Mouse (Mus musculus) liver, embryonic 11.5 days (tissue): ENCODE results near the gene Krtap29-1. TPM values are rescaled to one million over a fixed set of nuclear protein-coding genes. Genes with fewer than 3 reads are reported as not detected.

Experiments
- ATAC-seq: fragments of 200-750 bp; cut with Nextera tagmentation; replicated peaks from 2 replicates; pipeline ENCODE4 v1.8.0; 2017; ENCODE audit warnings: moderate number of reproducible peaks, mild to moderate bottlenecking, moderate TSS enrichment, moderate library complexity; ENCODE audit not compliant: low FRiP score
- DNase-seq: peaks from one replicate; pipeline ENCODE4 v3.0.0-alpha.2; 2017; ENCODE audit warnings: low spot score
- H3K27ac ChIP-seq: fragments of 300-500 bp; sonication (generic); 2 replicates; pipeline ENCODE4 v1.5.1; 2014; ENCODE audit warnings: mild to moderate bottlenecking, low read depth, low read length, control low read depth
- H3K27me3 ChIP-seq: fragments of 300-500 bp; sonication (generic); replicated peaks from 2 replicates; pipeline ENCODE4 v1.6.1; 2014; ENCODE audit warnings: low read length, mixed read lengths; ENCODE audit not compliant: control insufficient read depth, insufficient read depth
- H3K36me3 ChIP-seq: fragments of 300-500 bp; sonication (generic); 2 replicates; pipeline ENCODE4 v1.6.1; 2014; ENCODE audit warnings: mild to moderate bottlenecking, low read length, moderate library complexity, mixed read lengths; ENCODE audit not compliant: control insufficient read depth, insufficient read depth
- H3K4me1 ChIP-seq: fragments of 300-500 bp; sonication (generic); replicated peaks from 2 replicates; pipeline ENCODE4 v1.6.1; 2014; ENCODE audit warnings: low read length, mixed read lengths; ENCODE audit not compliant: control insufficient read depth, insufficient read depth
- H3K4me2 ChIP-seq: fragments of 300-500 bp; sonication (generic); 2 replicates; pipeline ENCODE4 v1.6.1; 2014; ENCODE audit warnings: mild to moderate bottlenecking, control low read depth, moderate library complexity
- H3K4me3 ChIP-seq: fragments of 300-500 bp; sonication (generic); 2 replicates; pipeline ENCODE4 v1.5.1; 2014; ENCODE audit warnings: low read depth, low read length, control low read depth
- H3K9ac ChIP-seq: fragments of 300-500 bp; sonication (generic); 2 replicates; pipeline ENCODE4 v1.6.1; 2014; ENCODE audit warnings: low read depth, low read length, control low read depth
- H3K9me3 ChIP-seq: fragments of 300-500 bp; sonication (generic); 2 replicates; pipeline ENCODE4 v1.6.1; 2016; ENCODE audit warnings: low read length, inconsistent platforms, mixed read lengths; ENCODE audit not compliant: control insufficient read depth
- WGBS: fragments of 180-500 bp; shearing (Covaris S2); extraction: QIAGEN DNeasy Blood & Tissue Kit; methylation state at CpG from one replicate; pipeline ENCODE4 v1.1.7; 2014; 5-methylcytosine and 5-hydroxymethylcytosine counted together
- polyA plus RNA-seq: library from polyadenylated mRNA; unstranded; fragments of >200 nt; fragmentation: Nextera tagmentation; extraction: Ambion mirVana; gene quantifications from 2 replicates; pipeline ENCODE4 v1.2.1, GENCODE M21; 2014

Krtap29-1 gene
- polyA plus RNA-seq, 1 experiment from 2014 or later, result not detected

DNA sequence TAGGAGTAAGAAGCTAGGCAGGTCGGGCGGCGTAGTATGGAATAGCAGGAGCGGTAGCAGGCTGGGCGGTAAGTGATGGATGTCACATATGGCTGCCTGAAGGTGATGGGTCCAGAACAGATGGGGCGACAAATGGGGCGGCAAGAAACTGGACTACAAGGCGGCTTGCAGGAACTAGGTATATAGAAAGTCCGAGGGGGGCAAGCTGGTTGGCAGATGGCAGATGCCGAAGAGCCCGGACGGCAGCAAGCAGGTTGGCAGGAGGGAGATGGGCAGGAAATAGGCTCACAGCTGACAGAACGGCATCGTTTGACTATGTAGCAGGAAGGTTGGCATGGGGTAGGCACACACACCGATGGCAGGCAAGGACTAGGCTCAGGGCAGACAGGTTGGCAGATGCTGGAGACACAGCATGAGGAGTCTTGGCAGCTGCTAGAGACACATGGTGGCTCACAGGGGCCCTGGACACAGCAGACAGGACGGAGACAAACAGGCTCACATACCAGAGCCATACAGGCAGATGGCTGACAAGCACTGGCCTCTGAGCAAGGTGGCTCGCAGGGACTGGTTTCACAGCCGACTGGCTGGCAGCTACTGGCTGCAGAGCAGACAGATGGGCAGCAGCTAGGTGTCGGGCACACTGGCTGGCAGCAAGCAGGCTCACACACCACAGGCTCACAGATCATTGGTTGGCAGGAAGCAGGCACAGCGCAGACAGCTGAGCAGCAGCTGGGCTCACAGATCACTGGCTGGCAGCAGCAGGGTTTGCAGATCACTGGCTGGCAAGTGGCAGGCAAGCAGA, 6.6 kb upstream of the Krtap29-1 start:
- H3K9ac ChIP-seq, result no peak overlapping the region
- H3K9me3 ChIP-seq, result no peaks in the 10 kb centered on the region
- no peak overlapping the region for H3K4me3 ChIP-seq
- H3K36me3 ChIP-seq, result no peaks in the 10 kb centered on the region
- no peaks in the 10 kb centered on the region for H3K4me1 ChIP-seq
- WGBS, result 82% methylated on average over 20 of the region's 20 CpGs
- no peaks in the 10 kb centered on the region for H3K27me3 ChIP-seq
- no peak overlapping the region for H3K4me2 ChIP-seq
- no peak overlapping the region for H3K27ac ChIP-seq
- ATAC-seq, result no peak
- no peak for DNase-seq

GRCm38 (mm10) chr11:99983442-99983841, 4.6 kb upstream of the Krtap29-1 start:
- 88% methylated on average over 1 of the region's 1 CpGs for WGBS
- no peak for DNase-seq
- no peaks in the 10 kb centered on the region for H3K27me3 ChIP-seq

DNA sequence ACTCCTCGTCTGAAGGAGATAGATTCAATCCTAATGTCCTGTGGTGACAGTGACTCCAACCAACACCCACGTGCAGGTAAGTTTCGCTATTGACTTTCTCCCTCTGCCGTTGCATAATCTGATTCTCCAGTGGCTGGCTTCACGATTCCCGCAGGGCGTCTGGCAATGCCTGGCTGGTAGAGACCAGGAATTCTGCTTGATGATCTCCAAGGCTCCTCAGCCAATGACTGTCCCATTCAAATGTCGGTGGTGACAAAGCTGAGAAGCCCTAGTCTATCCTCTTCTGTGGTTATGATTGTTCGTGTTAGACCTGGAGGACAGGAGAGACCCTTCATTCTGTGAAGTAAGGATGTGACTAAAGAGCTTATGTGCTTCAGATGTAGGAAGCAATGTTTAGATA, 3.9 kb upstream of the Krtap29-1 start:
- no peaks in the 10 kb centered on the region for H3K27me3 ChIP-seq
- 79% methylated on average over 9 of the region's 9 CpGs for WGBS
- no peaks in the 10 kb centered on the region for H3K36me3 ChIP-seq
- H3K4me3 ChIP-seq, result no peak overlapping the region
- no peak overlapping the region for H3K27ac ChIP-seq
- H3K9me3 ChIP-seq, result no peaks in the 10 kb centered on the region
- ATAC-seq (no peak), DNase-seq (no peak)
- H3K4me2 ChIP-seq, result no peak overlapping the region
- no peak overlapping the region for H3K9ac ChIP-seq
- no peaks in the 10 kb centered on the region for H3K4me1 ChIP-seq

More at GRCm38 (mm10) chr11:99983442-99983841, 4.6 kb upstream of the Krtap29-1 start:
- H3K36me3 ChIP-seq, result no peaks in the 10 kb centered on the region
- H3K4me3 ChIP-seq, result no peak overlapping the region
- no peaks in the 10 kb centered on the region for H3K9me3 ChIP-seq
- ATAC-seq, result no peak
- no peak overlapping the region for H3K4me2 ChIP-seq
- no peak overlapping the region for H3K9ac ChIP-seq
- no peaks in the 10 kb centered on the region for H3K4me1 ChIP-seq
- no peak overlapping the region for H3K27ac ChIP-seq

DNA sequence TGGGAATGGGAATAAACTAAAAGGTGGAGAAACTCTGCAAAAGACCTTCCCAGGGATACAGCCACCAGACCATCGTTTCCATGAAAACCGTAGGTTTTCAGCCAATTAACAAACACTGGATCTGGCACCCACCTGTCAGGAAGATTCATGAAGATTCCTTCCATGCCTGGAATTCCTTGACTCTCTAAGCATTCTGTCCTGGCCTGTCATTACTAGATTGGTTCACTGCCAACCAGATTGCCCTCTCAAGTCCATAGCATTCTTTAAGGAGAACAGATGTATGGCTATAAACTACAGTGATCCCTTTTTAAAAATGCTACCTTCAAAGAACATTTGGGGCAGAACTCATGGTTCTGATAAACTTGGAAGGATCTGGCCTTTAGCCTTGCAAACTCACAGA, 12.9 kb downstream of the Krtap29-1 start:
- Histone ChIP-seq H3K9me3 (no peaks in the 10 kb centered on the region), H3K4me3 (no peak overlapping the region), H3K27me3 (no peaks in the 10 kb centered on the region), H3K27ac (no peak overlapping the region), H3K9ac (no peak overlapping the region), H3K4me1 (no peaks in the 10 kb centered on the region), H3K4me2 (no peak overlapping the region), H3K36me3 (no peaks in the 10 kb centered on the region)
- ATAC-seq (no peak), DNase-seq (no peak)
- WGBS, result 43% methylated on average over 2 of the region's 2 CpGs

DNA sequence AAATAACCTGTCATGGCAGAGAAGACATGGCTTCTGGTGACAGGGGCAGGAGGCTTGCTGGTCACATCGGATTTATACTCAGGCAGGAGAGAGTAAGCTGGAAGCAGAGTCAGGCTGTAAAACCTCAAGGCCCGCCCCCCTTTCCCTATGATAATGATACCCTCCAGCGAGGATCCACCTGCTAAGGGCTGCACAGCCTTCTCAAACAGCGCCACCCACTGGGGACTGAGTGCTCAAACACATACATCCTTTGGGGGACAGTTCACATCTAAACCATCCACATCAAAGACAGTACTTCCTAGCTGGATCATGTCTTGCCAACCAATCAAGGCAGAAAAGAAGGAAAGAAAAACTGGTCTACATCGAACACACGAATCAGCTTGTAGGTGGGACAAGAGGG, 14.6 kb downstream of the Krtap29-1 start:
- Histone ChIP-seq H3K9ac (no peak overlapping the region), H3K4me3 (no peak overlapping the region), H3K27me3 (no peaks in the 10 kb centered on the region), H3K27ac (no peak overlapping the region), H3K4me1 (no peaks in the 10 kb centered on the region), H3K4me2 (no peak overlapping the region), H3K36me3 (no peaks in the 10 kb centered on the region), H3K9me3 (no peaks in the 10 kb centered on the region)
- WGBS, result 54% methylated on average over 6 of the region's 6 CpGs
- no peak for ATAC-seq
- DNase-seq, result no peak

- Histone ChIP-seq H3K4me1 (no peaks in the 10 kb centered on the region), H3K4me3 (no peak within 1 kb of the TSS), H3K4me2 (no peak within 1 kb of the TSS), H3K9ac (no peak within 1 kb of the TSS), H3K27me3 (no peaks in the 10 kb centered on the region), H3K27ac (no peak within 1 kb of the TSS), H3K9me3 (no peaks in the 10 kb centered on the region), H3K36me3 (no peaks in the 10 kb centered on the region)
- 80% methylated on average over 2 of the region's 2 CpGs for WGBS
- DNase-seq (no peak), ATAC-seq (no peak)
Observed at GRCm38 (mm10) chr11:99948175-99948574, 30.7 kb downstream of the Krtap29-1 start, which contains the start of gene Krtap9-5. TSS of gene Krtap9-5 (plus strand) at chr11:99948475.

DNA sequence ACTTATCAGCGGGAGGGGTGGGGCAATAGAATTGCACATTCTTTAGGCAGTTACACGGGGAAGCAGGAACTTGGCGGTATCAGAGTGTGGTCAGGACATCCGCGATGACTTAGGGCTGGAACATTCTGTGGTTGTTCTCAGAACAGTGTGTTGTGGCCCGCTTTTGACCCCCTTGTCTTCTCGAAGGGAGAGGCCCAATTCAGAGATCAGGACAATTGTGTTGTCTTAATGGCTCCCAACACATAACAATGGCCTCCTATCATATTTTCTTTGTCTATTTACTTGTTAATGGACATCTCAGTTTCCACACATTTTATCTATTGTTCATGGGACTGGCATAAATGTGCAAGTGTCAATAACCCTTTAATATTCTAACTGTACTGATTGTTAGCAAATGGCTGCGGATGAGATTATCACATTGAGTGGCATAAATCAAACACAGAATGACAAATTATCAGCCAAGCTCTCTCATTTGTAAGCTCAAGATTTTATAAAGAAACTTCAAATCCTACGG, 41.0 kb downstream of the Krtap29-1 start:
- Histone ChIP-seq H3K9me3 (no peaks in the 10 kb centered on the region), H3K9ac (no peak overlapping the region), H3K4me2 (no peak overlapping the region), H3K27me3 (no peaks in the 10 kb centered on the region), H3K4me3 (no peak overlapping the region), H3K36me3 (no peaks in the 10 kb centered on the region), H3K27ac (no peak overlapping the region), H3K4me1 (no peaks in the 10 kb centered on the region)
- ATAC-seq (no peak), DNase-seq (no peak)
- 69% methylated on average over 9 of the region's 9 CpGs for WGBS

GRCm38 (mm10) chr11:99935991-99936390, 42.9 kb downstream of the Krtap29-1 start, which contains the start of gene Krtap31-2:
TSS of gene Krtap31-2 (plus strand) at chr11:99936291.
- ATAC-seq (no peak), DNase-seq (no peak)
- Histone ChIP-seq H3K4me1 (no peaks in the 10 kb centered on the region), H3K9me3 (no peaks in the 10 kb centered on the region), H3K9ac (no peak within 1 kb of the TSS), H3K4me2 (no peak within 1 kb of the TSS), H3K27me3 (no peaks in the 10 kb centered on the region), H3K4me3 (no peak within 1 kb of the TSS), H3K27ac (no peak within 1 kb of the TSS), H3K36me3 (no peaks in the 10 kb centered on the region)
- WGBS, result 85% methylated on average over 1 of the region's 1 CpGs
